Mouse (Mus musculus): Measurements from ENCODE around the gene Tex21.

- no peak for TF ChIP-seq CTCF (IDR thresholded peaks at IDR 0.05; ENCODE audit: borderline replicate concordance, insufficient read depth, low read length)
- TF ChIP-seq POLR2A (IDR thresholded peaks at IDR 0.05; ENCODE audit: low read depth, low read length): no peak
These were observed 62.3 kb downstream of the Tex21 start for GRCm38 (mm10) chr12:76184271-76184670.
